Mouse (Mus musculus): ENCODE measurements around the gene Ankmy2.

DNA sequence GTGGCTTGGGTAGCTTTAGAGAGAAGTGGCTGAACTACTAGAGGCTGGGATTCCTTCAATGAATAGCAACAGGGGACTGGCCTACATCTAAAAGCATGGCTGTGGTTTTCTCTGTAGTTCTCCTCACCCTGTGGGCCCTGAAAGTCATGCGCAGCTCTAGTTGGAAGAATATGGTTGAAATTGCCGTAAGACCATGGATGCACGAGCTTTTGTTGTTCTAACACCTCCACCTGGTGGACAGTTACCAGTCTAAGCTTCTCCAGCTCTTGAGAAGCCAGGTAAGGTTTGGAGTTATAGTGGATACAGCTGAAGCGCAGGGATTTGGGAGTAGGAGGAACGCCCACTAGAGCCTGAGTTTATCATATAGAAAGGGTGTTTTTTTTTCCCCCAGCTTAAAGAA lies 48.5 kb upstream of the Ankmy2 start:
- TF ChIP-seq CTCF (IDR thresholded peaks at IDR 0.05; ENCODE audit: borderline replicate concordance, insufficient read depth, low read depth, low read length) (peak; percentile 32; the same call in 1 of the 2 replicates), POLR2A (IDR thresholded peaks at IDR 0.05; ENCODE audit: borderline replicate concordance, insufficient read depth, low read length) (no peak)
